Mouse (Mus musculus): ENCODE measurements around the gene Rrp12.

DNA sequence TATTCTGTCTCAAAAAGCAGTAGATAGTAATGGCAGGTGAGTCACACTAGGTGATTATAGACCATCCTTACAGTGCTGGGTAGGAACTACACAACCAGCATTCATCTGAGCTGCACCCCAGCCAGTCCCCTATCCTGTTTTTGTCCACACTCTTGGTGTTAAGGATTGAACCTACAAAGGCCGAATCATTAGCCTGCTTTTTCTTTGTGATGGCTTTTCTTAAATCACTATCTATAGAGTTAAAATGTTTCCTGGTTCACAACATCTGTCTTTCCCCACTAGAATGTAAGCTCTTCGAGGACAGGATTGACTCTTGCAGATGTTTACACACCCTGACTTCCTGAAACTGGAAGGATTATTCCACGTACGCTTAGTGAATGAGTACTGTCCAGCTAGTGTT is 23.5 kb upstream of the Rrp12 start:
- no peak for TF ChIP-seq POLR2A (IDR thresholded peaks at IDR 0.05; ENCODE audit: low read depth, low read length)
- TF ChIP-seq CTCF (IDR thresholded peaks at IDR 0.05; ENCODE audit: extremely low read depth, insufficient read depth, insufficient read length, insufficient replicate concordance): no peak
